Mouse (Mus musculus): ENCODE data around the gene Vac14.

GRCm38 (mm10) chr8:110676702-110677101 lies 58.3 kb downstream of the Vac14 start:
- TF ChIP-seq CTCF (IDR thresholded peaks at IDR 0.05; ENCODE audit: extremely low read depth, insufficient read depth, low read length) (no peak), POLR2A (IDR thresholded peaks at IDR 0.05; ENCODE audit: extremely low read depth, insufficient read depth, low read length) (no peak)
